Mouse (Mus musculus) spleen, postnatal 36 days (tissue): Measurements from ENCODE around the gene Lsm12.

Source experiments
- DNase-seq, 2 experiments: peaks; one replicate each; pipeline ENCODE4 v3.0.0; 2022; ENCODE audit warnings: low spot score in 2 of 2, mixed read lengths in 1 of 2

Lsm12 gene

DNA sequence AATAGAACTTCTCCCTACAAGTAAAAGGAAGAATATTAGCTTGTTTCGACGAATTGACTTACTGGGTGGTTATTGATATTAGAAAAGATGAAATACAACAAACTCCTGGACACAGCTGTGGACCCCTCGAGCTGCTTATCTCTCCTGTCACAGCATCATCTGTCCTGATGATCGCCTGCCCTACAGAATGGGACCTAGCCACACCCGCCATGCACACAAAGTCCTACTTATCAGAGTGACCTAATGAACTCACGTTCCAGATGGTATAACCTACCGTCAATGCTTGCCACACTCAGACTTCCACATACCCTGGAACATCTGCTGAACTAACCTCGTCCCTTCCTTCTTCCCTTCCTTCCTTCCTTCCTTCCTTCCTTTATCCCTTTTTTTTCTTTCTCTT lies 68.9 kb downstream of the Lsm12 start:
- no peak for DNase-seq
